Mouse (Mus musculus): ENCODE results near the gene Rarb. TPM values are rescaled to one million over a fixed set of nuclear protein-coding genes. Genes with fewer than 3 reads are reported as not detected.

Gene Rarb
- 3.5 and 4.4 TPM in 2 replicates for polyA plus RNA-seq (2015; fragmentation: Nextera tagmentation; extraction: Ambion mirVana)

DNA sequence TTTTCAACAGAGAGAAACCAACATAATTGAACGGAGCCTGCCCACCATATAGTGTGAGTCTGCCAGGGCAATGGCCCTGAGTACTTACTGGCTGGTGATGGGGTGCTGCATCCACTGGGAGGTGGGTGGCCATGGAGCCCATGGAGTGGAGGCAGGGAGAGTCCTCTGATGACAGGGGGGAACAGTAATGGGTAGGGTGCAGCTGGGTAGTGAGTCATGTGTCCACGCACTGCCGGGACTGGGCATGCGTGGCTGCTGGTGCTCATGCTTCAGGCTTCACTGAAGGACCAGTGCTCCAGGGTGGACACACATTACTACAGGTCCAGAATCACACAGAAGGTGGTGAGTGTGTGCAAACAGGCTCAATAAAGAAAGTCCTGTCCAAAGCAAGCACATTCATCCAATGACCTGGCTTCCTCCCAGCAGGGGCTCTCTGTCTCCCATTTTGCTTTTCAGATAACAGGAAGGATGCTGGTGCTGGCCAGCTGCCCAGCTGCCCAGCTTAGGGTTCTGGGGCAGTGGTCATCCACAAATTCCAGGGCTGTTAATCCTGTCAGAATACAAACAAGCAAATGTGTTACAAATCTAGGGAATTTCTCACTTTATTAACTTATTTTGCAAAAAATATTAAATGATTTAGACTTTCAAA, at the start of gene Rarb:
Gene Rarb, minus strand, starts transcription at position 555 of the 649 bp plus-strand sequence.
- no peaks in the 10 kb centered on the region for H3K4me1 ChIP-seq (ENCODE audit: insufficient read depth, low read depth, low read length)
- H3K36me3 ChIP-seq (ENCODE audit: insufficient read depth, low read length), result no peaks in the 10 kb centered on the region
- H3K9me3 ChIP-seq (ENCODE audit: low read length), result no peaks in the 10 kb centered on the region
- H3K27me3 ChIP-seq (replicated peaks; ENCODE audit: insufficient read depth, low read length), result no peaks in the 10 kb centered on the region
- no peak within 1 kb of the TSS for H3K4me3 ChIP-seq (ENCODE audit: low read depth, low read length)
- H3K4me2 ChIP-seq (replicated peaks; ENCODE audit: low read depth, low read length), result no peak within 1 kb of the TSS
- no peak within 1 kb of the TSS for H3K9ac ChIP-seq (replicated peaks; ENCODE audit: low read depth)
- H3K27ac ChIP-seq (ENCODE audit: low read length), result no peak within 1 kb of the TSS
- 93% methylated on average over 4 of the region's 4 CpGs for WGBS
- TF ChIP-seq CTCF (IDR thresholded peaks at IDR 0.05), result no peak
- no peak for TF ChIP-seq EP300 (IDR thresholded peaks at IDR 0.05)
- ATAC-seq (no peak), DNase-seq (ENCODE audit: low spot score) (no peak)

DNA sequence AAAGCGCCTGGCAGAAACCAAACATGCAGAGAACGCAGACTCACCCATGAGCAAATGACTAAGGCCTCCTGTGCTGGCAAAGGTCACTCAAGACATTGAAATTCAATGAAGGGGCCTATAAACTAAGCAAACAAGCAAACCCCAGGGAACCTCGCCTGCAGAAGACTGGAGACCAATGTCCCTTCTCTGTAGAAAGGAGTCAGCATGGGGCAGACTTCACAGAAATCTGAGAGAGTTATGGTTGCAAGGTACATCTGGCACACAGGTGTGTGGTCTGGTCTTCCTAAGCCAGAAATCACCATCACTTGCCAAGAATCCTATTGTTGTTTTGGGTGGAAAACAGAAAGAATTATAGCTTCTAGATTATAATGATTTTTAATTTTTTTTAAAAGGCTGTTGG, 23.1 kb upstream of the Rarb start:
- H3K27ac ChIP-seq (ENCODE audit: low read length), result no peak overlapping the region
- WGBS, result 64% methylated on average over 3 of the region's 3 CpGs
- no peaks in the 10 kb centered on the region for H3K36me3 ChIP-seq (ENCODE audit: insufficient read depth, low read length)
- H3K9me3 ChIP-seq (ENCODE audit: low read length), result no peaks in the 10 kb centered on the region
- H3K4me2 ChIP-seq (replicated peaks; ENCODE audit: low read depth, low read length), result no peak overlapping the region
- ATAC-seq (no peak), DNase-seq (ENCODE audit: low spot score) (no peak)
- TF ChIP-seq EP300 (IDR thresholded peaks at IDR 0.05) (no peak), CTCF (IDR thresholded peaks at IDR 0.05) (no peak)
- no peaks in the 10 kb centered on the region for H3K27me3 ChIP-seq (replicated peaks; ENCODE audit: insufficient read depth, low read length)
- H3K9ac ChIP-seq (replicated peaks; ENCODE audit: low read depth), result no peak overlapping the region
- no peak overlapping the region for H3K4me3 ChIP-seq (ENCODE audit: low read depth, low read length)
- no peaks in the 10 kb centered on the region for H3K4me1 ChIP-seq (ENCODE audit: insufficient read depth, low read depth, low read length)

DNA sequence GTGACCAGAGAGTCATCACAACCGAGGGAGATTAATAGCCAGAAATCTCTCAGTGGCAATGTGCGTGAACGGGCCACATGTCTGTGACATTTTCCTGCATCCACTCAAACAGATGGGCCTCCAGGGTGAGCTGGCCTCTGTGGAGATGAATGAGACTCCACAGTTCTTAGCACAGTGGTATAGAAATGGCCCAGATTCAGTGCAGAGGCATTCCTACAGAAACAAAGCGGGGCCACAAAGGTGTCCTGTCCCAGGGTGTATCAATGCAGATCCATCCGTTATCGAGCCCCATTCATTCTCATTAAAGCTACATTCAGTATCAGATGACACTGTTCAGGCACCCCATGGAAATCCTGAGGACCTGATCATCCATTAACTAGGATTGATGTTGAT, 22.6 kb upstream of the Rarb start:
- Histone ChIP-seq H3K4me1 (ENCODE audit: insufficient read depth, low read depth, low read length) (no peaks in the 10 kb centered on the region), H3K4me2 (replicated peaks; ENCODE audit: low read depth, low read length) (no peak overlapping the region), H3K9me3 (ENCODE audit: low read length) (no peaks in the 10 kb centered on the region), H3K27me3 (replicated peaks; ENCODE audit: insufficient read depth, low read length) (no peaks in the 10 kb centered on the region), H3K9ac (replicated peaks; ENCODE audit: low read depth) (no peak overlapping the region), H3K36me3 (ENCODE audit: insufficient read depth, low read length) (no peaks in the 10 kb centered on the region), H3K4me3 (ENCODE audit: low read depth, low read length) (no peak overlapping the region), H3K27ac (ENCODE audit: low read length) (no peak overlapping the region)
- DNase-seq (ENCODE audit: low spot score), result no peak
- 74% methylated on average over 6 of the region's 6 CpGs for WGBS
- ATAC-seq, result no peak
- TF ChIP-seq EP300 (IDR thresholded peaks at IDR 0.05), result no peak
- TF ChIP-seq CTCF (IDR thresholded peaks at IDR 0.05), result no peak

DNA sequence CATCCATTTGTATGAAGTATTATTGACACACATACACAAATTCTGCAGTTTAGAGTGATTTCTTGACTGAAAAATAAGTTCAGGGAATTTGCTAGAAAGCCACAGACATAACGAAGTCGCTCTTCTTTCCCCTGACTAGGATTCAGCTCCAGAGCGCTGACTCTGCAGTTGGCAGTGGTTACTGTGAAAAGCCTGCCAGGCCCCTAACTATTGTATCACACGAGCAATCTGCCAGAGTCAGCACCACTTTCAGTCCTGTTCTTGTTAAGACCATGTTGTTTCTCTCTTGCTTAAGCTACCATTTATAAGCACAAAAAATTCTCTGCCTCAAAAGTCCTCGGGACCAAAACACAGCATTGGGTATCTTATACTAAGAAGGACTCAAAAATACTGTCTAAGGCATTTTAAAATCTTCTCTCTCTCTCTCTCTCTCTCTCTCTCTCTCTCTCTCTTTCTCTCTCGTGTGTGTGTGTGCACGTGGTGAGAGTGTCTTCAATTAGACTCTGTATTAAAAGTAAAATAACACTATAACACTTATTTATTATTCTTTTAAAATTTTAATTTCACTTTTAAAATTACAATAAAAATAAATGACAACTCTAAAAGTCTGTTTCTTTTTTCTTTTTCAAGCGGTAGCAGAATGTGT, 22.1 kb upstream of the Rarb start:
- peak; percentile 47; the same call in 1 of the 2 replicates for ATAC-seq
- peak; percentile 54 for DNase-seq (ENCODE audit: low spot score)
- Histone ChIP-seq H3K36me3 (ENCODE audit: insufficient read depth, low read length) (no peaks in the 10 kb centered on the region), H3K9ac (replicated peaks; ENCODE audit: low read depth) (no peak overlapping the region), H3K4me2 (replicated peaks; ENCODE audit: low read depth, low read length) (no peak overlapping the region), H3K4me1 (ENCODE audit: insufficient read depth, low read depth, low read length) (no peaks in the 10 kb centered on the region), H3K27ac (ENCODE audit: low read length) (no peak overlapping the region), H3K27me3 (replicated peaks; ENCODE audit: insufficient read depth, low read length) (no peaks in the 10 kb centered on the region), H3K4me3 (ENCODE audit: low read depth, low read length) (no peak overlapping the region), H3K9me3 (ENCODE audit: low read length) (no peaks in the 10 kb centered on the region)
- TF ChIP-seq EP300 (IDR thresholded peaks at IDR 0.05) (no peak), CTCF (IDR thresholded peaks at IDR 0.05) (no peak)
- WGBS, result 50% methylated on average over 8 of the region's 8 CpGs

DNA sequence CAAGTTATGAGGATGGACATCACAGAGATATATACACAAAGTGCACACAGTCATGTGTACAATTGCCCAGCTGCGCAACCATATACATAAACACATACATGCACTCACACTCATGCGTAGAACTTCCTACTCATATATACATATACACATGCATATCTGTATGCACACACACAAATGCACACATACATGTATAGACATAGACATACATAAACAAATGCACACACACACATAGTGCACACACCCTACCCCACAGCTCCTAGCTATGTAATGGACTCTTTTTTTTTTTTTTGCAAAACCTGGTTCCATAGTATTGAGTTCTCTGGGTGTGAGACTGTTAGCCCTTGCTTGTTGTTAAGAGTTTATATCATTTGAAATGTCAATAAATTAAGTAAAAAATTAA, 21.2 kb upstream of the Rarb start:
- Histone ChIP-seq H3K4me2 (replicated peaks; ENCODE audit: low read depth, low read length) (no peak overlapping the region), H3K27ac (ENCODE audit: low read length) (no peak overlapping the region), H3K27me3 (replicated peaks; ENCODE audit: insufficient read depth, low read length) (no peaks in the 10 kb centered on the region), H3K4me1 (ENCODE audit: insufficient read depth, low read depth, low read length) (no peaks in the 10 kb centered on the region), H3K36me3 (ENCODE audit: insufficient read depth, low read length) (no peaks in the 10 kb centered on the region), H3K9ac (replicated peaks; ENCODE audit: low read depth) (no peak overlapping the region), H3K4me3 (ENCODE audit: low read depth, low read length) (no peak overlapping the region), H3K9me3 (ENCODE audit: low read length) (no peaks in the 10 kb centered on the region)
- ATAC-seq (no peak), DNase-seq (ENCODE audit: low spot score) (no peak)
- 85% methylated on average over 2 of the region's 2 CpGs for WGBS
- TF ChIP-seq EP300 (IDR thresholded peaks at IDR 0.05), result no peak
- no peak for TF ChIP-seq CTCF (IDR thresholded peaks at IDR 0.05)

DNA sequence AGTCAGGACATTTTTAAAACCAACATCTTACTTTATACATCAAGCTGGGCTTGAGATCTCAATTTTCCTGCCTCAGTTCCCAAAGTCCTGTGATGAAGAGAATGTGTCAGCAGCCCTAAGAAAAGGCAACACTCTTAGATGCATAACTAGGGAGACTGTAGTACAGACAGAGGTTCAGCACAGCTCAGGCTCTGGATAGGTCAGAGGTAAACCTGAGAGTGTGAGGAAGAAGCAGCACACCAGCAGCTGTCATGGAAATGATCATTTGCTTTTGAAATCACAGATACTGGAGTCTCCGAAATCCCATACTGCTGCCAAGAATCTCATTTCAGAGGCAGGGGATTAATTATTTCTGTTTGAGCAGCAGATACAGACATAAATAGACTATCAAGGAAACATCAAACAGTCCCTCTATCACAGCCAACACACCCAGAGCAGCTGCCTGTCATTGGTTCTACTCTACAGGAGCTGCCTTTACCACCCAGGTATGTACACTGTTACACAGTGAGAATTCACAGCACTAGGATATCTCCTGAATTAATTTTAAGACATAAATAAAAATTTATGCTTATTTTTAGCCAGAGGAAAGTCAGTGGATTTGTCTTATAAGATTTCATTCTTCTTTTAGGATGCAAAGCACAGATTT, 3.7 kb downstream of the Rarb start:
- Histone ChIP-seq H3K4me1 (ENCODE audit: insufficient read depth, low read depth, low read length) (no peaks in the 10 kb centered on the region), H3K4me2 (replicated peaks; ENCODE audit: low read depth, low read length) (no peak overlapping the region), H3K36me3 (ENCODE audit: insufficient read depth, low read length) (no peaks in the 10 kb centered on the region), H3K9me3 (ENCODE audit: low read length) (no peaks in the 10 kb centered on the region), H3K9ac (replicated peaks; ENCODE audit: low read depth) (no peak overlapping the region), H3K27me3 (replicated peaks; ENCODE audit: insufficient read depth, low read length) (no peaks in the 10 kb centered on the region), H3K27ac (ENCODE audit: low read length) (no peak overlapping the region), H3K4me3 (ENCODE audit: low read depth, low read length) (no peak overlapping the region)
- ATAC-seq, result no peak
- WGBS, result 48% methylated on average over 1 of the region's 1 CpGs
- no peak for DNase-seq (ENCODE audit: low spot score)
- TF ChIP-seq CTCF (IDR thresholded peaks at IDR 0.05) (no peak), EP300 (IDR thresholded peaks at IDR 0.05) (no peak)
